Mouse (Mus musculus): ENCODE measurements around the gene Ssbp2.

Ssbp2 gene

DNA sequence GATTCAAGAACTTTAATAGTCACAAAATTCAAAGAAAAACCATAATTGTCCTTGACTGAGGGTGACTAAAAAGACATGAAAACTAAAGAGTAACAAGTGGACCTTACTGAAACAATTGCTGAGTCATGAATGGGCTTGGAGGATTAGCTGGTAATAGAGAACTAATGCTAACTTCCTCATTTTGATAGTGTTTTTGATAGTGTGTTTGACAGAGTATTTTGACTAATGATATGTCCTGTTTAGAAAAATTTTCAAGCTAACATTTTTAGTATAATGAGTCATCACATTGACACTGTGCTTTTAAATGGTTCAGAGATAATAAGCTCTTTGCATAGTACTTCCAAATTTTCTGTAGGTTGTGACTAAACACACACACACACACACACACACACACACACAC is 267.8 kb downstream of the Ssbp2 start:
- DNase-seq (ENCODE audit: low spot score), result no peak

DNA sequence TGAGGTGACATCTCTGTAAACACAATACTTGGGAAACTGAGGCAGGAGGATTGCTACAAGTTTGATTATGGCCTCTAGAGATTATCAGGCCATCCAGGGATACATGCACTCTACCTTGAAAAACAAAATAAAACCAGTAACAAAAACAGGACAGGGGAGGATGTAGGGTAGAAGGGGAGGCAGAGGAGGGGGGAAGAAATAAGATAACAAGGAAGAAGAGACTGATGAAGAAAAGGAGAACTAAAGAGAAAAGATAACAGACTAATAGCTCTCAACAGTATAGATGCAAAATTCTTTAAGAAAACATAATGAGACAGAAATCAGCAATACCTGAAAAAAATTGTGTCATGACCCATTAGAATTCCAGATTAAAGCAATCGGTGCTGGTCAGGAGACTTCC is 277.1 kb downstream of the Ssbp2 start:
- DNase-seq (ENCODE audit: low spot score), result no peak

DNA sequence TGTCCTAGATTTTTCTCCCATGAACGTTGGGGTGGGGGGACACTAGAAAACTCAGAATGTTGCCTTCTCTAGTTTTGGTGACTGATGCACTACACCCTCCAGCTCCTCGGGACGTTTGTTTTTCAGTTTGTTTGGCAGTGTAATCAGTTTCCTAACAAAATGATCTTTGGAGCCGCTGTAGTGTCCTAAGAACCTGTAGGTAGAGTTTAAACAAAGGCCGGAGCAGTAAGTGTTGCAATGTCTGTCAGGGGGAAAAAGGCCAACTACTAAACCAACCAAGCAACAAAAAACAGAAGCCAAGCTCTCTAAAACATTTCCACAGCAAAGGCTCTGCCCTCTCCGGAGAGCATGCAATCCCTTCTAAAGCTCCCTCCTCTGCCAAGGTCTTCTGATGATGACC is 280.8 kb downstream of the Ssbp2 start:
- no peak for DNase-seq (ENCODE audit: low spot score)

DNA sequence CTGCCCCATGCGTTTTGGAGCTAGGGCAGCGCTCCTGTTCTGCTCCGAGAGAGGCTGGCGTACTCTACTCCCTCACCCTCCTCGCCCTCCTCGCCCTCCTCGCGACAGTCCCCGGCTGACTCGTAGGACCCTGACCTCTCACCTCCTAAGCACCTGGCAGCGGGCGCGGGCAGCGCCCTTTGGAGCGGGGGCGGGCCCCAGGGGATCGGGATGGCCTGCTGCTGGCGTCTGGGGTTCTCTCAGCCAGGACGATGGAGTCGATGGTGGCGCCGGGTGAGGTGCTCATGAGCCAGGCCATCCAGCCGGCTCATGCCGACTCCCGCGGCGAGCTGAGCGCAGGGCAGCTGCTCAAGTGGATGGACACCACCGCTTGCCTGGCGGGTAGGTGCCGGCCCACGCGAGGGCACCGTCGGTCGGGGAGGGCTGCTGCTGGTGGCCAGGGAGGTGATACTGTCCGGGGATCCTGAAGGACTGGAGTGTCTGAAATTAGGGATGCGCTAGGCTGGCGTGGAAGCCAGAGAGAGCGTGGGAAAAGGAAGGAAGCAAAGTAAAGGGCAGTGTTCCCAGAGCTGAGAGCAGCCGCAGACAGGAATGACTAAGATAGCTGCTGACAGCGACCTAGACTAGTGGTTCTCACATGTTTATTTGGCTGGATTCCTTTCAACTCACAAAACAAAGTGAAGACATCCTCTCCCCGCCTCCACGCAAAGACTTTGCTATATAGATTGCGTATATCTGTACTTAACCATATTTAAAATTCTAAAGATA is 281.4 kb downstream of the Ssbp2 start, which contains the start of gene Acot12:
TSS of gene Acot12 (plus strand) at position 233 of the 768 bp plus-strand sequence.
- peak; percentile 61 for DNase-seq (ENCODE audit: low spot score)

DNA sequence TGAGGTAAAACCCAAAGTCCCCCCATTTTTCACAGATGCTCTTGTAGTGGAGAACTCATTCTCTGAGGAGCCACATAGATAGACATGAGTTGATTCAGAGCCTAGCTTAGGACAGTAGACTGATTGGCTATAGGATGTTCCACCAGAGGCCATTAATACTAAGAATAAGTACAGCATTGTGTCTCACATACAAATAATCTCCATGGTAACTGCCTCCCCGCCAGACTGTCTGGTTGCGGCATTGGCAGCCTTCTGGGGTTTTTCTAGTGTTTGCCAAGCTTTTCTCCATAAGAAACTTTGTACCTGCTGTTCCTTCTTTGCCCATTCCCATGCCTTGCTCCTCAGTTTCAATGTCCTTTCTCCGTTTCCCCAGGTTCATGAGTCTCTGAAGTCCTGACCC is 283.1 kb downstream of the Ssbp2 start:
- DNase-seq (ENCODE audit: low spot score), result no peak

DNA sequence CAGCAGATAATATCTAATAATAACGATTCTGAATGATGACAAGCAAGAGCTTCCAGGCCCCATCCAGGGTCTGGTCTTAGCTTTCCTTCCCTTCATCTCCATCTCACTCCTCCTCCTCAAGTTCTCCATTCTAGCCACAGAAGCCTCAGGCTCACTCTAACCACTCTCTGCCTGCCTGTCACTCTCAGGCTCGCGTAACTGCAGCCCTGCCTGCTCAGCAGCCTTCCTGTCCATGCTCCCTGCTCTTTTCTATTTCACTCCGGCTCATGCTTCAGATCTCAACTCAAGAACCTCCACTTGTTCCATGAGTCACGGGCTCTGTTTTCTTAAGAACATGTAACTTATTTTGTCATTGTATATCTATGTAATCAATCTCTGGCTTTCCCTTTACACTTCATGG is 286.4 kb downstream of the Ssbp2 start:
- DNase-seq (ENCODE audit: low spot score), result no peak

DNA sequence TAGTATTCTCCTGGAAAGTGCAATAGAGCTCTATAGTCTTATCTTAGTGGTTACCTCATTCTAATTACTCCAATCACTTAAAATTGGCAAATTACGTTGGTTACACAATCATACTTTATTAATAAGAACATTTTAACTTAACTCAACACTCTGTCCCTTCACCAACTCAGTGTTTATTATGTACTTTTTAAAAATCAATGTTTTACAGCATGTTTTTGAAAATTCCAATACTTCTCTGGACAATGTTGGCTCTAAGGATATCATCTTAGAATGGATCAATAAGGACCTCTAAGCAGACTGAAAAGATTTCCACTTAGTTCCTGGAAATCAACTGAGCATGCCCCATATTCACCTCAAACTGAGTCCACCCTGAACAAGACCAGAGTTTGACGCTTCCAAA is 288.3 kb downstream of the Ssbp2 start:
- DNase-seq (ENCODE audit: low spot score), result no peak

DNA sequence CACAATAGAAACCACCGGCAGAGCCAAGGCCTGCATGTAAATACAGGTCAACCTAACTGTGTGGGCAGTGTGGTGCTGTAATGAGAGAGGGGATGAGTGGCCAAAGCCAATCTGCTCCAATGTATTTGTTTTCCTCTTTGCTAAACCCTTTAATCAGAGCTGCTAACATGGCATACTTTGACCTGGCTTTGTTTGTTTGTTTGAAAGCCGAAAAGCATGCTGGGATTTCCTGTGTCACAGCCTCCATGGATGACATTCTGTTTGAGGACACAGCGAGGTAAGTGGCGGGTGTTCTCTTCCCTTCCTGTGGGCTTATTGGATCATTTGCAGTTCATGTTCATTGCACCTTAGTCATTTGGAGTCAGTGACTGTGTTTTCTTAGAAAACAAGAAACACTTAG is 289.9 kb downstream of the Ssbp2 start:
- DNase-seq (ENCODE audit: low spot score), result peak; percentile 15

Data from yolk sac, embryonic 10.5 days (tissue).